Mouse (Mus musculus) heart, postnatal 25 days (tissue): ENCODE data around the gene Mtmr11. TPM values are rescaled to one million over a fixed set of nuclear protein-coding genes. Genes with fewer than 3 reads are reported as not detected.
"Not testable (repeated sequence)": the region's sequence is repeated elsewhere in the genome, so short reads cannot be mapped to it uniquely, and the experiment has no call there.

Experiments used
- DNase-seq: peaks from one replicate; pipeline ENCODE4 v3.0.0; 2022; ENCODE audit warnings: low spot score
- intact Hi-C: fragments of 180-260 bp; cut with DNase I; formaldehyde crosslinking; loops from one replicate; pipeline ENCODE4 v1.15.1; 2025
- total RNA-seq, 2 experiments: library from RNA; stranded (reverse); gene quantifications; 2 replicates each; pipeline ENCODE4 v1.2.3; 2021

Mtmr11 gene
- total RNA-seq, 2 experiments from 2014 or later: 3.2 TPM

- DNase-seq: no peak
- intact Hi-C loops: loop anchor here (2.0 kb wide), 1 partner anchor 48 kb away; the partner anchor contains the start of genes Bola1 and Hist2h2ab
Observed at GRCm38 (mm10) chr3:96170976-96171545, 9.3 kb downstream of the Mtmr11 start.

- DNase-seq: no peak
- intact Hi-C loops: loop anchor here (2.0 kb wide), 1 partner anchor 47 kb away; the partner anchor contains the start of genes Bola1 and Hist2h2ab
Observed at GRCm38 (mm10) chr3:96171583-96172196, 9.9 kb downstream of the Mtmr11 start.

GRCm38 (mm10) chr3:96172197-96173178 lies 10.7 kb downstream of the Mtmr11 start, which contains the start of gene Sf3b4:
Sf3b4 (plus strand) TSS chr3:96172332.
- peak; percentile 77 for DNase-seq
- intact Hi-C loops: no loop called here

- DNase-seq: no peak
- intact Hi-C loops: no loop called here
Observed at GRCm38 (mm10) chr3:96173185-96173584, 11.4 kb downstream of the Mtmr11 start.

- DNase-seq, intact Hi-C loops: not testable (repeated sequence)
Observed at GRCm38 (mm10) chr3:96174042-96174441, 12.2 kb downstream of the Mtmr11 start.

GRCm38 (mm10) chr3:96175251-96175650 lies 13.4 kb downstream of the Mtmr11 start:
- DNase-seq: no peak
- intact Hi-C loops: no loop called here

GRCm38 (mm10) chr3:96178427-96178826 lies 16.6 kb downstream of the Mtmr11 start:
- intact Hi-C loops: no loop called here
- DNase-seq: no peak

GRCm38 (mm10) chr3:96178902-96179301 lies 17.1 kb downstream of the Mtmr11 start:
- intact Hi-C loops: no loop called here
- no peak for DNase-seq

GRCm38 (mm10) chr3:96179531-96179930 lies 17.7 kb downstream of the Mtmr11 start:
- DNase-seq: peak; percentile 33
- intact Hi-C loops: no loop called here

GRCm38 (mm10) chr3:96180727-96181477 lies 19.1 kb downstream of the Mtmr11 start, which contains the start of gene Sv2a:
Sv2a (plus strand) TSS chr3:96181151.
- DNase-seq: peak; percentile 16
- intact Hi-C loops: no loop called here

- intact Hi-C loops: no loop called here
Observed at GRCm38 (mm10) chr3:96181510-96182381, 19.9 kb downstream of the Mtmr11 start.

GRCm38 (mm10) chr3:96182382-96182776 lies 20.6 kb downstream of the Mtmr11 start:
- DNase-seq: no peak
- intact Hi-C loops: no loop called here

More at GRCm38 (mm10) chr3:96181510-96182381, 19.9 kb downstream of the Mtmr11 start:
- DNase-seq: no peak

GRCm38 (mm10) chr3:96192977-96193376 lies 31.2 kb downstream of the Mtmr11 start:
- intact Hi-C loops: no loop called here
- no peak for DNase-seq

GRCm38 (mm10) chr3:96194966-96195365 lies 33.2 kb downstream of the Mtmr11 start:
- DNase-seq: no peak
- intact Hi-C loops: no loop called here

GRCm38 (mm10) chr3:96195616-96196313 lies 34.0 kb downstream of the Mtmr11 start:
- no peak for DNase-seq
- intact Hi-C loops: no loop called here

GRCm38 (mm10) chr3:96196437-96197128 lies 34.8 kb downstream of the Mtmr11 start:
- no peak for DNase-seq
- intact Hi-C loops: no loop called here

- DNase-seq: peak; percentile 81
- intact Hi-C loops: no loop called here
Observed at GRCm38 (mm10) chr3:96197129-96197749, 35.4 kb downstream of the Mtmr11 start.
